Mouse (Mus musculus): ENCODE results near the gene Ptprg. TPM values are rescaled to one million over a fixed set of nuclear protein-coding genes. Genes with fewer than 3 reads are reported as not detected.
"Not testable (repeated sequence)": the region's sequence is repeated elsewhere in the genome, so short reads cannot be mapped to it uniquely, and the experiment has no call there.

Ptprg gene
- polyA plus RNA-seq, 1 experiment = 31.6 TPM

GRCm38 (mm10) chr14:12206138-12206537 lies 652.8 kb downstream of the Ptprg start:
- Histone ChIP-seq H3K4me1 (ENCODE audit: control insufficient read depth, insufficient read depth, insufficient read length, low read length) (no peaks in the 10 kb centered on the region), H3K4me3 (ENCODE audit: insufficient read depth, low read depth, low read length) (no peak overlapping the region), H3K27ac (replicated peaks; ENCODE audit: low read depth, low read length) (no peak overlapping the region)

- Histone ChIP-seq H3K4me1 (ENCODE audit: control insufficient read depth, insufficient read depth, insufficient read length, low read length) (no peaks in the 10 kb centered on the region), H3K4me3 (ENCODE audit: insufficient read depth, low read depth, low read length) (no peak overlapping the region), H3K27ac (replicated peaks; ENCODE audit: low read depth, low read length) (no peak overlapping the region)
Measured at GRCm38 (mm10) chr14:12208554-12208953, 655.2 kb downstream of the Ptprg start.

- no peaks in the 10 kb centered on the region for H3K4me1 ChIP-seq (ENCODE audit: control insufficient read depth, insufficient read depth, insufficient read length, low read length)
- H3K4me3 ChIP-seq (ENCODE audit: insufficient read depth, low read depth, low read length) = no peak overlapping the region
- H3K27ac ChIP-seq (replicated peaks; ENCODE audit: low read depth, low read length) = no peak overlapping the region
Measured at GRCm38 (mm10) chr14:12218544-12219150, 665.3 kb downstream of the Ptprg start.

GRCm38 (mm10) chr14:12219877-12220276 lies 666.5 kb downstream of the Ptprg start:
- no peak overlapping the region for H3K4me3 ChIP-seq (ENCODE audit: insufficient read depth, low read depth, low read length)
- no peak overlapping the region for H3K27ac ChIP-seq (replicated peaks; ENCODE audit: low read depth, low read length)

GRCm38 (mm10) chr14:12220540-12220939 lies 667.2 kb downstream of the Ptprg start:
- Histone ChIP-seq H3K4me1 (ENCODE audit: control insufficient read depth, insufficient read depth, insufficient read length, low read length) (no peaks in the 10 kb centered on the region), H3K4me3 (ENCODE audit: insufficient read depth, low read depth, low read length) (no peak overlapping the region), H3K27ac (replicated peaks; ENCODE audit: low read depth, low read length) (no peak overlapping the region)

More at GRCm38 (mm10) chr14:12219877-12220276, 666.5 kb downstream of the Ptprg start:
- H3K4me1 ChIP-seq (ENCODE audit: control insufficient read depth, insufficient read depth, insufficient read length, low read length) = no peaks in the 10 kb centered on the region

- H3K27ac ChIP-seq (replicated peaks; ENCODE audit: low read depth, low read length) = no peak overlapping the region
- H3K4me3 ChIP-seq (ENCODE audit: insufficient read depth, low read depth, low read length) = no peak overlapping the region
Measured at GRCm38 (mm10) chr14:12221571-12221970, 668.2 kb downstream of the Ptprg start.

GRCm38 (mm10) chr14:12243726-12244125 lies 690.4 kb downstream of the Ptprg start:
- Histone ChIP-seq H3K27ac (replicated peaks; ENCODE audit: low read depth, low read length) (no peak overlapping the region), H3K4me3 (ENCODE audit: insufficient read depth, low read depth, low read length) (no peak overlapping the region), H3K4me1 (ENCODE audit: control insufficient read depth, insufficient read depth, insufficient read length, low read length) (no peaks in the 10 kb centered on the region)

More at GRCm38 (mm10) chr14:12221571-12221970, 668.2 kb downstream of the Ptprg start:
- no peaks in the 10 kb centered on the region for H3K4me1 ChIP-seq (ENCODE audit: control insufficient read depth, insufficient read depth, insufficient read length, low read length)

GRCm38 (mm10) chr14:12276031-12276430 lies 722.7 kb downstream of the Ptprg start:
- Histone ChIP-seq H3K27ac (replicated peaks; ENCODE audit: low read depth, low read length) (no peak overlapping the region), H3K4me3 (ENCODE audit: insufficient read depth, low read depth, low read length) (no peak overlapping the region), H3K4me1 (ENCODE audit: control insufficient read depth, insufficient read depth, insufficient read length, low read length) (no peaks in the 10 kb centered on the region)

- peak within 1 kb of the TSS; percentile 90 for H3K27ac ChIP-seq (replicated peaks; ENCODE audit: low read depth, low read length)
- no peaks in the 10 kb centered on the region for H3K4me1 ChIP-seq (ENCODE audit: control insufficient read depth, insufficient read depth, insufficient read length, low read length)
- peak within 1 kb of the TSS; percentile 89 for H3K4me3 ChIP-seq (ENCODE audit: insufficient read depth, low read depth, low read length)
Measured at GRCm38 (mm10) chr14:12283641-12284040, 730.3 kb downstream of the Ptprg start, which contains the start of gene Gm49355. Gene Gm49355, plus strand, starts transcription at chr14:12283976.

- peak within 1 kb of the TSS; percentile 89 for H3K4me3 ChIP-seq (ENCODE audit: insufficient read depth, low read depth, low read length)
- H3K27ac ChIP-seq (replicated peaks; ENCODE audit: low read depth, low read length) = peak within 1 kb of the TSS; percentile 90
- H3K4me1 ChIP-seq (ENCODE audit: control insufficient read depth, insufficient read depth, insufficient read length, low read length) = no peaks in the 10 kb centered on the region
Measured at GRCm38 (mm10) chr14:12284141-12284912, 731.0 kb downstream of the Ptprg start, which contains the start of gene 3830406C13Rik. Gene 3830406C13Rik, plus strand, starts transcription at chr14:12284173.

GRCm38 (mm10) chr14:12289747-12290146 lies 736.4 kb downstream of the Ptprg start:
- H3K27ac ChIP-seq (replicated peaks; ENCODE audit: low read depth, low read length); H3K4me3 ChIP-seq (ENCODE audit: insufficient read depth, low read depth, low read length): not testable (repeated sequence)

More at GRCm38 (mm10) chr14:12289747-12290146, 736.4 kb downstream of the Ptprg start:
- not testable (repeated sequence) for H3K4me1 ChIP-seq (ENCODE audit: control insufficient read depth, insufficient read depth, insufficient read length, low read length)

Other genes with a start within 250 kb of the Ptprg start
- gene Gm3839, start 196.8 kb upstream of the Ptprg start, polyA plus RNA-seq (2012; ENCODE audit: insufficient read depth, insufficient read length, missing spikeins) = 53.6 and 65.5 TPM in 2 replicates

Measured in brown adipose tissue, adult 24 weeks (tissue).